Comparison of ENCODE assay signal across 20 mouse cellular contexts in the genomic region with DNA sequence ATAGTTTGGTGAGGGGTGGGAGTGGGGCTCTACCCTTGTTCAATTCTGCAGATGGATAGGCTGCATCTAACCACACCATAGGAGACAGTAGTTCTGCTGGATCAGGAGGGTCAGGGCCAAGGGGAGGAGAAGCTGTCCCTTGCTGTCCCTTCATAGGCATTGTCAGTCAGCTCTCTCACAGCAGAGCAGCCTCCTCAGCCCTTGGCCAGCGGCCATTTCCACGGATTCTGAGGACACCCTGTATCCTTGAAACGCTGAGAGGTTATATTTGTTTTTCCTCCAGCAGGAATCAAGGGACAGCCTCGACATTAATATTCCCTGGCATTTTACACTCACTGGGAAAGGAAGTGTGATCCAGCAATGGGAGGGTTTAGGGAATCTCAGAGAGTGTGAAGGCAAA. TPM values are rescaled to one million over a fixed set of nuclear protein-coding genes. Genes with fewer than 3 reads are reported as not detected.
A peak's percentile ranks its signal among the peaks of the same experiment; 100 is the strongest.
DNase-seq lines count a peak whose midpoint lies in the region.
"Had no signal": no experiment of that assay in that cellular context is flagged by ENCODE, and none has a peak within 500 bp of the region (broad histone marks: within the 10 kb centered on the region; RNA-seq: fewer than 3 reads in every experiment).

No protein-coding gene starts in this region.

- peak; percentile 29 for DNase-seq in kidney, postnatal 14 days
- no peak for DNase-seq in kidney, postnatal 25 days
- DNase-seq in adrenal gland, adult 18-20 months (ENCODE audit: low spot score in 2 of 2), result peak; percentile 46 to 69
- peak; percentile 83 for DNase-seq in adrenal gland, postnatal 10 days
- DNase-seq in testis, postnatal 10 days (ENCODE audit: low spot score), result peak; percentile 75
- DNase-seq in urinary bladder, postnatal 10 days (ENCODE audit: low spot score), result no peak
- DNase-seq in right cerebral cortex, postnatal 14 days, result no peak
- DNase-seq: cerebellum, adult 8-10 months; cerebellum, postnatal 25 days; forebrain, postnatal 0 days; heart, adult 2 months; heart, postnatal 10 days; kidney, adult 9 months; layer of hippocampus, adult 9-11 months; lung, adult 2 months; lung, postnatal 10 days had no signal

RNA-seq across cellular contexts. Expression of gene Olfr12, which starts 0.8 kb away (rescaled TPM):
- not detected for total RNA-seq in adrenal gland, adult 18-20 months (2021)
- not detected for total RNA-seq in adrenal gland, postnatal 10 days (2021)
- total RNA-seq: forebrain, postnatal 0 days; gastrocnemius, adult 8-10 months; gastrocnemius, postnatal 4 days; heart, adult 2 months; heart, postnatal 10 days; left cerebral cortex, postnatal 10 days; megakaryocyte-erythroid progenitor cell, adult 5-6 weeks had no signal

RNA-seq across cellular contexts. Expression of gene Olfr1410, which starts 12.8 kb away (rescaled TPM):
- not detected for total RNA-seq in adrenal gland, adult 18-20 months (2021)
- total RNA-seq in adrenal gland, postnatal 10 days (2021), result not detected
- total RNA-seq: forebrain, postnatal 0 days; gastrocnemius, adult 8-10 months; gastrocnemius, postnatal 4 days; heart, adult 2 months; heart, postnatal 10 days; left cerebral cortex, postnatal 10 days; megakaryocyte-erythroid progenitor cell, adult 5-6 weeks had no signal

RNA-seq across cellular contexts. Expression of gene Cops9, which starts 23.4 kb away (rescaled TPM):
- total RNA-seq in adrenal gland, adult 18-20 months (2021), result 100 to 1,000 TPM; 348 to 366 TPM
- 100 to 1,000 TPM; 259 to 260 TPM for total RNA-seq in adrenal gland, postnatal 10 days (2021)

RNA-seq across cellular contexts. Expression of gene Olfr1411, which starts 24.1 kb away (rescaled TPM):
- not detected for total RNA-seq in adrenal gland, adult 18-20 months (2021)
- not detected for total RNA-seq in adrenal gland, postnatal 10 days (2021)
- total RNA-seq: forebrain, postnatal 0 days; gastrocnemius, adult 8-10 months; gastrocnemius, postnatal 4 days; heart, adult 2 months; heart, postnatal 10 days; left cerebral cortex, postnatal 10 days; megakaryocyte-erythroid progenitor cell, adult 5-6 weeks had no signal

RNA-seq across cellular contexts. Expression of gene Otos, which starts 30.3 kb away (rescaled TPM):
- not detected for total RNA-seq in adrenal gland, adult 18-20 months (2021)
- total RNA-seq in adrenal gland, postnatal 10 days (2021), result not detected
- total RNA-seq: forebrain, postnatal 0 days; gastrocnemius, adult 8-10 months; heart, adult 2 months; heart, postnatal 10 days; left cerebral cortex, postnatal 10 days had no signal

Comparison
In these comparisons a context has a peak if more than half of its experiments do, and no peak if none do; other contexts are left out.
1. DNase-seq: peak in kidney, postnatal 14 days (single experiment), adrenal gland, adult 18-20 months (2 of 2), adrenal gland, postnatal 10 days (single experiment) and testis, postnatal 10 days (single experiment); none in kidney, postnatal 25 days (0 of 2), urinary bladder, postnatal 10 days (single experiment) and right cerebral cortex, postnatal 14 days (single experiment).